Mouse (Mus musculus) neural tube, embryonic 11.5 days (tissue): ENCODE results near the gene Fyn. TPM values are rescaled to one million over a fixed set of nuclear protein-coding genes. Genes with fewer than 3 reads are reported as not detected.
A peak's percentile ranks its signal among the peaks of the same experiment; 100 is the strongest.

Source experiments
- ATAC-seq: fragments of 200-750 bp; cut with Nextera tagmentation; 2 replicates; pipeline ENCODE4 v1.8.0; 2017; ENCODE audit warnings: moderate number of reproducible peaks, mild to moderate bottlenecking, moderate TSS enrichment, moderate library complexity; ENCODE audit not compliant: insufficient read depth, low FRiP score, low TSS enrichment
- DNase-seq: peaks from one replicate; pipeline ENCODE4 v3.0.0-alpha.2; 2015; ENCODE audit warnings: low spot score
- H3K27ac ChIP-seq: fragments of 300-500 bp; sonication (generic); 2 replicates; pipeline ENCODE4 v1.5.1; 2014; ENCODE audit warnings: low read depth, mild to moderate bottlenecking, low read length
- H3K27me3 ChIP-seq: fragments of 300-500 bp; sonication (generic); 2 replicates; pipeline ENCODE4 v1.6.1; 2014; ENCODE audit warnings: mild to moderate bottlenecking, low read length, mixed read lengths; ENCODE audit not compliant: control insufficient read depth, insufficient read depth
- H3K36me3 ChIP-seq: fragments of 300-500 bp; sonication (generic); 2 replicates; pipeline ENCODE4 v1.6.1; 2014; ENCODE audit warnings: mild to moderate bottlenecking, low read length, moderate library complexity, mixed read lengths; ENCODE audit not compliant: control insufficient read depth, insufficient read depth
- H3K4me1 ChIP-seq: fragments of 300-500 bp; sonication (generic); 2 replicates; pipeline ENCODE4 v1.6.1; 2014; ENCODE audit warnings: low read length, mixed read lengths; ENCODE audit not compliant: control insufficient read depth, insufficient read depth
- H3K4me2 ChIP-seq: fragments of 300-500 bp; sonication (generic); 2 replicates; pipeline ENCODE4 v1.6.1; 2014; ENCODE audit warnings: low read depth, mild to moderate bottlenecking, moderate library complexity
- H3K4me3 ChIP-seq: fragments of 300-500 bp; sonication (generic); 2 replicates; pipeline ENCODE4 v1.5.1; 2014; ENCODE audit warnings: low read depth, low read length
- H3K9ac ChIP-seq: fragments of 300-500 bp; sonication (generic); 2 replicates; pipeline ENCODE4 v1.6.1; 2014; ENCODE audit warnings: mild to moderate bottlenecking, low read length
- H3K9me3 ChIP-seq: fragments of 300-500 bp; sonication (generic); 2 replicates; pipeline ENCODE4 v1.6.1; 2016; ENCODE audit warnings: low read length; ENCODE audit not compliant: control insufficient read depth
- WGBS: fragments of 180-500 bp; shearing (Covaris S2); extraction: QIAGEN DNeasy Blood & Tissue Kit; methylation state at CpG from one replicate; pipeline ENCODE4 v1.1.7; 2014; 5-methylcytosine and 5-hydroxymethylcytosine counted together
- polyA plus RNA-seq: library from polyadenylated mRNA; unstranded; fragments of >200 nt; fragmentation: Nextera tagmentation; extraction: Ambion mirVana; gene quantifications from 2 replicates; pipeline ENCODE4 v1.2.1, GENCODE M21; 2014

The Fyn gene
- polyA plus RNA-seq, 1 experiment from 2014 or later: 66.0 TPM

DNA sequence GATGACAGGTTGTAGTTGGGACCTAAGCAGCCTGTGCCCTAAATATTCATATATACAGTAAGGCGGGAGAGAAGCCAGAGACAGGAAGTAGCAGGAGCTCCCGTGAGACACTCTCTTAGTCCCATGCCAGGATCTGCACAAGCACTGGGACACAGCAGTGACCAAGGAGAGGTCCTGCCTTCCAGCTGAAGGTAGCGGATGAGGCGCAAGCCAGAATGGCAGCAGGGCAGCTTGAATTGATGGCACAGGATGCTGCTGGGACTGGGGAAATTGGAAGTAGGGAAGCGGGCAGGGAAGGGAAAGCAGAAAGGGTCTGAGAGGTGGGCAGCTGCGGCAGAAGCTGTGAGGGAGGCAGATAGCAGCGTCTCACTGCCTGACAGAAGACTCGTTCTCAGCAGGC, 81.7 kb downstream of the Fyn start:
- 74% methylated on average over 8 of the region's 8 CpGs for WGBS
- Histone ChIP-seq H3K9ac (no peak overlapping the region), H3K27ac (peak overlapping the region; percentile 15; the same call in 1 of the 2 replicates)

DNA sequence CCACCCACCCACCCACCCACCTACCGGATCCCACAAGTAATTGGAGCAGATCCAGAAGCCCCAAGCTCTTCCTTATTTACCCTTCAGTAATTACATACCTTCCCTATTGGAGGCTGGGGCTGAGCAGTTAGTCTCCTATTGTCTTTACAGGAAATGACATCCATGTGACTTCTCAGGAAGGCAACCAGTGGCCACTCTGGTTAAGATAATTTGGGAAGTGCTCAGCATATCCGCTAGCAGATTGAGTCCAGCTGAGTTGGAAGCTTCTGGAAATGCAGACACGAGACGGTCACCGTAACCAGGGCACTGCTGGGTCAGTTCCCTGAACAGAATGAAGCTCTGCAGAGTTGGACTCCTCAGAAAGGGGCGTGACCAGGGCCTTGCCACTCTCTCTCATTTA, 82.4 kb downstream of the Fyn start:
- H3K27ac ChIP-seq: no peak overlapping the region
- ATAC-seq (no peak), DNase-seq (no peak)
- H3K9me3 ChIP-seq: no peaks in the 10 kb centered on the region
- H3K27me3 ChIP-seq: no peaks in the 10 kb centered on the region
- WGBS: 78% methylated on average over 6 of the region's 6 CpGs
- H3K36me3 ChIP-seq: no peaks in the 10 kb centered on the region
- H3K4me3 ChIP-seq: no peak overlapping the region
- H3K4me1 ChIP-seq: peaks cover 13% of the 10 kb centered on the region; the same call in 1 of the 2 replicates
- H3K4me2 ChIP-seq: no peak overlapping the region
- no peak overlapping the region for H3K9ac ChIP-seq

More for the DNA sequence above, 81.7 kb downstream of the Fyn start:
- DNase-seq (no peak), ATAC-seq (no peak)
- no peak overlapping the region for H3K4me3 ChIP-seq
- no peak overlapping the region for H3K4me2 ChIP-seq
- H3K4me1 ChIP-seq: peaks cover 13% of the 10 kb centered on the region; the same call in 1 of the 2 replicates
- no peaks in the 10 kb centered on the region for H3K36me3 ChIP-seq
- no peaks in the 10 kb centered on the region for H3K9me3 ChIP-seq
- no peaks in the 10 kb centered on the region for H3K27me3 ChIP-seq

DNA sequence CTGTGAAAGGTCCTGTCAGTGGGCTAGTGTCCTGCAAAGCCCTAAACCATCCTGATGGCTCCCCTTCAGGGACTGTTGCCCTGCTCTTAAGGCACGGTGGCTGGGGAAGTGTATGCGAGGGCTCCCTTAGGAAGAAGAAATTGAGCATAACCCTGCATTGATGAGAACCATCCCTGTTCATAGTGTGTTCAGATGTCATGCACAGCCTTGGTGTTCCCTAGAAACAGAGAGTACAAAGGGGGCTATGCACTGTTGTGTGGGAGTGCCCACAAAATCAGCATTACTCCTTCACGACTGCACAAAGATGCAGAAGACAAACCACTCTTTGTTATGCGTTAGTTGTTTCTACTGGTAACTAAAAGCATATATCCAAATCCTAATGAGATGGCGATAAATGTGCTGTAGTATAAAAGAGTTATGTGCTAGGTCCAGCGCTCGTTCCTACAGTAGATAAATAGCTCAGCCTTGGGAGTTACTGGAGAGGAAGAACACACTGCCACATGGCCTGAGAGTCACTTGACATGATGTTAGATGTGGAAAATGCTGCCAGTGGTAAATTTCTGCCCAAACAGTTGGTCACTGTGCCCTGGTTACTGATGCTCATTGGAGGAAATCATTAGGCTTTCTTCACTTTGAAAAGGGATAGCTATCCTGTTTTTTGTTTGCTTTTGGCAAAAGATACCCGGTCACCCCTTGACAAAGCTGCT, 83.4 kb downstream of the Fyn start:
- 69% methylated on average over 8 of the region's 8 CpGs for WGBS
- Histone ChIP-seq H3K36me3 (no peaks in the 10 kb centered on the region; the same call in 1 of the 2 replicates), H3K27me3 (no peaks in the 10 kb centered on the region), H3K9ac (no peak overlapping the region), H3K4me3 (no peak overlapping the region), H3K4me1 (peaks cover 13% of the 10 kb centered on the region; the same call in 1 of the 2 replicates), H3K9me3 (no peaks in the 10 kb centered on the region), H3K27ac (no peak overlapping the region; the same call in 1 of the 2 replicates), H3K4me2 (no peak overlapping the region)
- peak; percentile 58; the same call in 1 of the 2 replicates for ATAC-seq
- no peak for DNase-seq

DNA sequence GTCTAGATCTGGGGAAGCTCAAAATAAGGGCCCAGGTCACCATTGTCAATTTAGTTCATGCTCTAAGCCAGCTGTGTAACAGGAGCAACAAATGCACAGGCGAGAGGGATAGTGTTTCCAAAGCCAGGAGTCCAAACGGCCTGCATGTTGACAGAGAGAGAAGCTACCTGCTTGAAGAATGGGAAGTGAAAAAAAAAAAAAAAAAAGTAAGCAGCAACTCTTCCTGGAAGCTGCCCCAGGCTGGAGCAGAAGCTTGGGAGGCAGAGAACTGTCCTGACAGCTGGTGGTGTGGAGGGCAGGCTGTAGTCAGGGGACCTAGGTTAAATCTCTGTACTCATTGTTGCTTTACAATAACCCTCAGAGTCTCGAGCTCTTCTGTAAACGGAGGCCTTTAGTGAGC, 86.7 kb downstream of the Fyn start:
- Histone ChIP-seq H3K27ac (no peak overlapping the region), H3K4me3 (no peak overlapping the region), H3K4me2 (no peak overlapping the region), H3K36me3 (no peaks in the 10 kb centered on the region; the same call in 1 of the 2 replicates), H3K4me1 (peaks cover 20% of the 10 kb centered on the region), H3K9me3 (no peaks in the 10 kb centered on the region), H3K27me3 (no peaks in the 10 kb centered on the region), H3K9ac (no peak overlapping the region)
- WGBS: 64% methylated on average over 4 of the region's 4 CpGs
- no peak for DNase-seq
- no peak for ATAC-seq

DNA sequence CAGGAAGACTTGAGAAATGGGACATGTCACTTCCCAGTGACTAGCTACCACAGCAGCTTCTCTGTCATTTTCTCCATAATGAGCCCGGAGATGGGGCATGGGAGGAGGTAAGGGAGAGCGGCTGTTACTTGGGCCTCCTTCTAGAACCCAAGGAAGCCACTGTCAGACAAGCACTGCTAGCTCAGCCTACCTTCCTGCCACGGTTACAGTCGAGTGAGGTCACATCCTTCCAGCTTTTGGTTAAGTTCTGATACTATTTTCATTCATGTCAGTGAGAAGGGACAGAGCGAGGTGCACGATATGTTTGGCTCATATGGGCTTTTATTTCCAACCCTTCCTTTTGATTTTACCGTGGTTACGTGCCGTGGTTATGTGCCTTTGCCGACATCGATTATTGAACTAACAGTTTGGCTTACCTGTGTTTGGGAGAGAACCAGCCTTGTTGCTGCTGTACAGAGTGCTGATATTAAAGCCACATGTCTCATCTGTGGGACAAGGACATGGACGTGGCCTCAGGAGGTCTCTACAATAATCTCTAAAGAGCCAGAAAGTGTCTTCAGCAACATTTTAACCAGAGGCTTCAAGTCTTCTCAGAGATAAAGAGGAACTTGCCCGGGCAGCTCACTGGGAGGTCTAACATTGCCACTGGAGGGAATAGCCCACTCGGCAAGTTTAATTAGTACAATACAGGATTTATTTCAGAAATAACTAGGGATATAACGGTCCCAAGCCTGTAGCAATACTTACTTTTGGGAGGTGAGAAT, 87.4 kb downstream of the Fyn start:
- peaks cover 17% of the 10 kb centered on the region for H3K4me1 ChIP-seq
- ATAC-seq: no peak

DNA sequence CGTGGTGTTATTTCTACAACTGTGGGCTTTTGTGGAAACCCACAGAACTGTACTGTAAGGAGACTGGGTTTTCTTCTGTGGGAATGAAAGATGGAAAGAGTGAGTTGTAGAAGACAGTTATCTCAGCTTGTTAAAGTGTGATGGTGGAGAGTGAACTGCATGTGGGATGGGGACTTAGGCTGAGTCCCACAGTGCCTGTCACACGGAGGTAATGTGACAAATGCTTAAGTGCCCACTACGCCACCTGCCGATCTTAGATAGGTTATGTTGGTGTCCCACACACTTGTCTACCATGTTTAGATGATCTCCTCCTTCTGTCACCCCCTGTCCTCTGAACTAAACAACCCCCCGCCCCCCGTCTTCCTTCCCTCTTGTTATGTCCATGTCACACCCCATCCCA, 88.1 kb downstream of the Fyn start:
- DNase-seq (no peak), ATAC-seq (no peak)
- peaks cover 12% of the 10 kb centered on the region for H3K4me1 ChIP-seq
- H3K27me3 ChIP-seq: no peaks in the 10 kb centered on the region
- H3K9me3 ChIP-seq: no peaks in the 10 kb centered on the region
- no peak overlapping the region for H3K4me3 ChIP-seq
- 91% methylated on average over 5 of the region's 6 CpGs for WGBS
- H3K4me2 ChIP-seq: no peak overlapping the region
- no peaks in the 10 kb centered on the region; the same call in 1 of the 2 replicates for H3K36me3 ChIP-seq
- no peak overlapping the region for H3K27ac ChIP-seq
- no peak overlapping the region for H3K9ac ChIP-seq

More for the DNA sequence above, 87.4 kb downstream of the Fyn start:
- WGBS: 86% methylated on average over 15 of the region's 15 CpGs
- Histone ChIP-seq H3K27me3 (no peaks in the 10 kb centered on the region), H3K9ac (no peak overlapping the region), H3K4me3 (no peak overlapping the region), H3K27ac (no peak overlapping the region), H3K4me2 (no peak overlapping the region), H3K36me3 (no peaks in the 10 kb centered on the region; the same call in 1 of the 2 replicates), H3K9me3 (no peaks in the 10 kb centered on the region)
- DNase-seq: no peak

DNA sequence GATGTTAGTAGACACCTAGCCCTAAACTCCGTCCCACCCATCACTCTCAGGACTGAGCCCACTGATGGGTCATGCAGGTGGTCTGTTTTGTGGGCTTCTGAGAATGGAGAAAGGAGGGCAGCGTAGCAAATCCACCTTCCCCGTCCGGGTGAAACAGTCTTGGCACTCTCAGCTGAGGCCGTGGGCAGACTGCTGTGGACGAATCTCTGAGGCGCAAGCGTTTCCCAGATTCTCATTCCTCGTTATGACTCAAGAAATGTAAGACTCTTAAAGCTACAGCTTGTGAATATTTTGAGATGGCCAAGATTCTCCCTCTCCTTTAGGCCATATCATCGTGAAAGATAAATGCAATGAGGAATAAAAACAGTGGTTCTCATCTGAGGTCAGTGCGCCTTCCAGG, 88.6 kb downstream of the Fyn start:
- 96% methylated on average over 11 of the region's 11 CpGs for WGBS
- no peak for ATAC-seq
- no peak overlapping the region for H3K9ac ChIP-seq
- H3K4me2 ChIP-seq: no peak overlapping the region
- peaks cover 12% of the 10 kb centered on the region for H3K4me1 ChIP-seq
- 0 out of 2 replicates have a peak overlapping the region, but pooled peaks have one; percentile 17 for H3K27ac ChIP-seq
- no peaks in the 10 kb centered on the region for H3K9me3 ChIP-seq
- no peaks in the 10 kb centered on the region; the same call in 1 of the 2 replicates for H3K36me3 ChIP-seq
- no peak overlapping the region for H3K4me3 ChIP-seq
- no peaks in the 10 kb centered on the region for H3K27me3 ChIP-seq
- DNase-seq: no peak

DNA sequence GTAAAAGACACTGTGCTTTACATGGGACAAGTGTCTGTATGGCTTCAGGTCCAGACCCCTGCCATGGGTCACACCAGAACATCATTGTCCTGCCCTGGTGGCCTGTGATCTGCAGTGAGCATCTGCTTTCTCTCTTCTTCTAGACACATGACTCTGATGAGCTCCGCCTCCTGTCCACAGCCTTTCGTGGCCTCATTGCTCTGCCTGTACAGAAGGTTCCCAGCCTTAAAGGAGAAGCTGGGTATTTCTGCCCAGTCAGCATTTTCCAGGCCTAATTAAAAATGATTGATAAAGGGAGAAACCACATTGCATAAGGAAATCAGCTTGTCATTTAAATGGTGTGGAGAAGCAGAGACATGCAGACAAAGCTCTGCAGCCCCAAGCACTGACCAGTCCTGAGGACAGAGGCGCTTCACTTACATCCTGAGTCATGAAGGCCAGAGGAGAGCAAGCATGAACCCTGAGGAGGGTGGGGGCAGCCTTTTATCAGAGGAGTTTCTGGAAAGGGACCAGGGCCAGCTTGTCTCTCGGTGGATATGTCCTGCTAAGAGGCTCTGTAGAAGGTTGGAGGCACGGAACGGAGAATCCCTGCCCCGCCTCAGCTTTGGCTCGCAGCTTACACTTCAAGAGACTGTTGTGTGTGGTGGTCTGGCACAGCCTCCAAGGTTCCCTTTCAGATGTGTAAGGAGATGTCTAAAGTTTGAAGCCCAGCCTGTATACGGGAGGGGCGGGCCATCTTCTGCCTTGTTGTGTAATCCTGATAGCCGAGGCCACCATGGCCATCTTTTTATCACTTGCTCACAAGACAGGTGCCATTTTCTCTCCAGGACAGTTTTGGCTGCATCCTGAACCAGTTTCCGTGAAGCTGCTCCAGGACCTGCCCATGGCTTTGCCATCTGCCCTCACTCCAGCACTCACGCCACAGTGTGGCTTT, 90.4 kb downstream of the Fyn start:
- ATAC-seq (peak; percentile 42), DNase-seq (peak; percentile 38)
- Histone ChIP-seq H3K9me3 (no peaks in the 10 kb centered on the region), H3K4me1 (peaks cover 12% of the 10 kb centered on the region), H3K4me2 (no peak overlapping the region), H3K27me3 (no peaks in the 10 kb centered on the region), H3K27ac (peak overlapping the region; percentile 27; the same call in 1 of the 2 replicates), H3K36me3 (no peaks in the 10 kb centered on the region; the same call in 1 of the 2 replicates), H3K9ac (no peak overlapping the region), H3K4me3 (no peak overlapping the region)
- 71% methylated on average over 13 of the region's 13 CpGs for WGBS
